Mouse (Mus musculus): ENCODE measurements at regions not wholly inside any gene's neighbourhood (a gene's known extent, or its start where the extent isn't known, plus 50 kb on each side); places are given as distances from the start of the nearest gene placed in this dataset.

DNA sequence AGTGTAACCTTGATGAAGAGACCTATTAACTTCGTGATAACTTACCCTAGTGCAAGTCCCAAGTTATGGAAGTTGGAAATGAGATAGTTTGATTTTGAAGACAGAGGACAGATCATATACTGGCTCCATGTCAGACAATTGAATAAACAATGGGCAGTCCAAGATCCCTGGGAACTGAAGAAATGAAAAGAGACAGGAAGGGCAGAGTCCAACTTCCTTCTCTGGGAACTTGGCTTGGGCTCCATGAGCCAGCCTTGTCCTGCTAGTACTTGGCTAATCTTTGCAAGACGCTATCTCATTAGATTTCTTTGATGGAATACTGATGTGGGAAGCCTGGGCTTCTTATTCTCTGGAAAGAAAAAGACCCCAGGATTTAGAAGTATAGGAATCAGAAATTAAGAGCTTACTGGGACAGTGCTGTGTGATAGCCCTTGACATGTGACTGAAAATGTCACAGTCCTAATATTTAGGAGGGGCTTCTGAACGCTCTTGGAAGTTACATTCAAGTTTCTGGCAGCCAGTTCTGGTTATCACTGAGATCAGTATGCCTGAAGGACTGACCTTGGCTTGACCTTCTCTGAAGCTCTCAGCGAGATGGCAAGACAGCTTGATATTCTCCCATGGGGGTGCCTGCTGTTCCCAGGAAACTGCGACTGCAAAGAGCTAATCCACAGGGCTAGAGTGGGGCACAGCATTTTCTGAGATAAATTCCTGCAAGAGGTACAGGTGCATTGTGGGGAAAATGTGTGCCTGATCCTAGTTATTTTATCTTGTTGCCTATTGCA, 501.9 kb upstream of the Nrp1 start:
- H3K27me3 ChIP-seq: no peaks in the 10 kb centered on the region
- ATAC-seq (ENCODE audit: insufficient number of reproducible peaks, insufficient read depth, low FRiP score, low TSS enrichment, low read depth): no peak
- 39% methylated on average over 5 of the region's 5 CpGs for WGBS

DNA sequence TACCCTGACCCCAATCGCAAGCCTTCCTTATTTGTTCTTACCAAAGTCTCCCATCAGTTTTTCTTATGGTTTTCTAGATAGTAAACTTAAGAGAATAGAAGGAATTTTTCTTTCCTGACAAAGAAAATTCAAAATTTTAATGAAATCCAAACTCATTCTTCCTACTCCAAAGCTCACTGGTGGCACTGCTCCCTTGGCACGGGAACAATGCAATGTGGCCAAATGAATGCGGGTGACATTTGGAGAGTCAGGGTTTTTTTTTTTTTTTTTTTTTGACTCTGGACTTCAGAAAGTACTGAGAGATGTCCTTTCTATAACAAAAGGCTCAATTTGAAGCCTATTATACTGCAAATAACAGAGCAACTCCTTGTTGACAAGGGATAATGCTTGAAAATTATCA, 499.4 kb upstream of the Nrp1 start:
- no peaks in the 10 kb centered on the region for H3K9me3 ChIP-seq
- no peak overlapping the region for H3K4me3 ChIP-seq
- H3K4me1 ChIP-seq: peaks cover 5% of the 10 kb centered on the region
- no peaks in the 10 kb centered on the region for H3K36me3 ChIP-seq
- H3K4me2 ChIP-seq: no peak overlapping the region
- H3K27ac ChIP-seq: no peak overlapping the region
- 81% methylated on average over 3 of the region's 3 CpGs for WGBS
- no peaks in the 10 kb centered on the region for H3K27me3 ChIP-seq
- no peak for ATAC-seq (ENCODE audit: insufficient number of reproducible peaks, insufficient read depth, low FRiP score, low TSS enrichment, low read depth)
- H3K9ac ChIP-seq: no peak overlapping the region

More for the DNA sequence above, 501.9 kb upstream of the Nrp1 start:
- Histone ChIP-seq H3K36me3 (no peaks in the 10 kb centered on the region), H3K9me3 (no peaks in the 10 kb centered on the region), H3K4me1 (peaks cover 5% of the 10 kb centered on the region), H3K4me2 (no peak overlapping the region), H3K27ac (no peak overlapping the region), H3K4me3 (no peak overlapping the region), H3K9ac (no peak overlapping the region)

DNA sequence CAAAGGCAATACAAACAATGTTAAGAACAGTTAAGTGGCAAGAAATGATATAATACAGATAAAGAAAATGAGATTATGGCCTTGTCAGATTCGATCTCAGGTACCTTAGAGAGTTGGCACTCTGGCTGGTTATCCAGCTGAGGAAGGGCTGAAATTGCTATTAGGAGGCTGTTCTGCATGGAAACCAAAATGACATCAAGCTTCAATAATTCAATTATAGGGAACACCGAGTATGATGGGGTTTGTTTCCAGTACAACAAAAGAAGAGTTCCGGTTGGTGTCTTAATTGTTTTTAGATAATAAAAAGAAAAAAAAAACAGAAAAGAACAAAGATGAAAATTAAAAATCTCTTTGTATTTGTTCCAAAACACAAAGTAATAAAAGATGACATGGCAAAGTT, 498.0 kb upstream of the Nrp1 start:
- no peak for ATAC-seq (ENCODE audit: insufficient number of reproducible peaks, insufficient read depth, low FRiP score, low TSS enrichment, low read depth)
- no peak overlapping the region for H3K4me2 ChIP-seq
- H3K27me3 ChIP-seq: no peaks in the 10 kb centered on the region
- no peak overlapping the region for H3K27ac ChIP-seq
- peaks cover 5% of the 10 kb centered on the region for H3K4me1 ChIP-seq
- H3K9ac ChIP-seq: no peak overlapping the region
- H3K4me3 ChIP-seq: no peak overlapping the region
- H3K9me3 ChIP-seq: no peaks in the 10 kb centered on the region
- 75% methylated on average over 3 of the region's 3 CpGs for WGBS
- H3K36me3 ChIP-seq: no peaks in the 10 kb centered on the region

- Histone ChIP-seq H3K27ac (no peak overlapping the region), H3K4me2 (no peak overlapping the region), H3K4me3 (no peak overlapping the region), H3K9ac (no peak overlapping the region), H3K9me3 (no peaks in the 10 kb centered on the region), H3K4me1 (peaks cover 3% of the 10 kb centered on the region), H3K36me3 (no peaks in the 10 kb centered on the region), H3K27me3 (no peaks in the 10 kb centered on the region)
- ATAC-seq (ENCODE audit: insufficient number of reproducible peaks, insufficient read depth, low FRiP score, low TSS enrichment, low read depth): no peak
- 51% methylated on average over 3 of the region's 3 CpGs for WGBS
Observed at GRCm38 (mm10) chr8:127860891-127861290, 497.5 kb upstream of the Nrp1 start.

- H3K4me2 ChIP-seq: no peak overlapping the region
- no peak overlapping the region for H3K27ac ChIP-seq
- no peak overlapping the region for H3K9ac ChIP-seq
- H3K4me3 ChIP-seq: no peak overlapping the region
- no peaks in the 10 kb centered on the region for H3K36me3 ChIP-seq
- ATAC-seq (ENCODE audit: insufficient number of reproducible peaks, insufficient read depth, low FRiP score, low TSS enrichment, low read depth): no peak
- H3K4me1 ChIP-seq: peaks cover 7% of the 10 kb centered on the region
- WGBS: 76% methylated on average over 1 of the region's 1 CpGs
- no peaks in the 10 kb centered on the region for H3K9me3 ChIP-seq
- H3K27me3 ChIP-seq: no peaks in the 10 kb centered on the region
Observed at GRCm38 (mm10) chr8:127884641-127885040, 473.8 kb upstream of the Nrp1 start.

DNA sequence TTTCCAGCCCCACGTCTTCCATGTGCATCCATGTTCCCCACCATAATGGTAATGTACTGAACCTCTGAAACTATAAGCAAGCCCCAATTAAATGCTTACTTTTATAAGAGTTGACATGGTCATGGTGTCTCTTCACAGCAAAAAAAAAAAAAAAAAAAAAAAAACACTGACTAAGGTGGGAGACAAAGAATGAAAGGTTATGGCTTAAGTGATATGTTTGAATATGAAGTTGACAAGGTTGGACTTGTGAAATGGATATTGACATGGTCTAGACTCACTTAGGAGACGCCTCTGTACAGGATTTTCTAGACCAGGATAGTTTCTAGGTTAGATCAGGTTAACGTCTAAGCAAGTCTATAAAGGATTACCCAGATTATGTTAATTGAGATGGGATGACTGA, 473.2 kb upstream of the Nrp1 start:
- 83% methylated on average over 3 of the region's 3 CpGs for WGBS
- no peak overlapping the region for H3K27ac ChIP-seq
- ATAC-seq (ENCODE audit: insufficient number of reproducible peaks, insufficient read depth, low FRiP score, low TSS enrichment, low read depth): no peak
- no peaks in the 10 kb centered on the region for H3K27me3 ChIP-seq
- peaks cover 8% of the 10 kb centered on the region for H3K4me1 ChIP-seq
- H3K4me2 ChIP-seq: no peak overlapping the region
- no peaks in the 10 kb centered on the region for H3K9me3 ChIP-seq
- H3K4me3 ChIP-seq: no peak overlapping the region
- H3K36me3 ChIP-seq: no peaks in the 10 kb centered on the region
- no peak overlapping the region for H3K9ac ChIP-seq

GRCm38 (mm10) chr8:127885831-127886230, 472.6 kb upstream of the Nrp1 start:
- Histone ChIP-seq H3K4me1 (peaks cover 11% of the 10 kb centered on the region), H3K36me3 (no peaks in the 10 kb centered on the region), H3K4me2 (no peak overlapping the region), H3K27me3 (no peaks in the 10 kb centered on the region), H3K27ac (no peak overlapping the region), H3K9me3 (no peaks in the 10 kb centered on the region), H3K9ac (no peak overlapping the region), H3K4me3 (no peak overlapping the region)
- WGBS: 25% methylated on average over 3 of the region's 3 CpGs
- ATAC-seq (ENCODE audit: insufficient number of reproducible peaks, insufficient read depth, low FRiP score, low TSS enrichment, low read depth): no peak

DNA sequence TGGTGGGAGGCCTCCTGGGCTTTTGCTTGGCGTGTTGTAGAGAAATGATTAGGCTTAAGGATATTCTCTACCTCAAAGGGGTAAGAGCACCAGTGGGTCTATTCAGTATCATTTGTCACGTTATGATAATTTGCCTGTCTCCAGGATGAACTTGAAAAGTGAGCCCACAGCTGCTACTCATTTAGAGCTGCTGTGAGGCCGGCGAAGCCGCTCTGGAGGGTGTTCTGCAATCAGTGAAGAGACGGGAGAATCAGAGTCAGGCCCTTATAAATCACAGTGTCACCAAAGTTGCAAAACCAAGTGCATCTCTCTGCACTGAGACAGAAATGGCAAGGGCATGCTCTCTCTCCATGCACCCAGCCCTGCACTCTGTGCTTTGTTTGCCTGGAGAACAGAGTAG, 467.7 kb upstream of the Nrp1 start:
- no peak for ATAC-seq (ENCODE audit: insufficient number of reproducible peaks, insufficient read depth, low FRiP score, low TSS enrichment, low read depth)
- Histone ChIP-seq H3K27me3 (no peaks in the 10 kb centered on the region), H3K4me3 (no peak overlapping the region), H3K4me2 (0 out of 2 replicates have a peak overlapping the region, but pooled peaks have one; percentile 9), H3K9ac (no peak overlapping the region), H3K36me3 (no peaks in the 10 kb centered on the region), H3K27ac (0 out of 2 replicates have a peak overlapping the region, but pooled peaks have one; percentile 44), H3K9me3 (no peaks in the 10 kb centered on the region), H3K4me1 (peaks cover 17% of the 10 kb centered on the region)
- WGBS: 24% methylated on average over 6 of the region's 6 CpGs

GRCm38 (mm10) chr8:127894284-127894683, 464.1 kb upstream of the Nrp1 start:
- H3K27me3 ChIP-seq: no peaks in the 10 kb centered on the region
- H3K4me3 ChIP-seq: no peak overlapping the region
- peaks cover 17% of the 10 kb centered on the region for H3K4me1 ChIP-seq
- no peaks in the 10 kb centered on the region for H3K36me3 ChIP-seq
- no peak overlapping the region for H3K9ac ChIP-seq
- H3K4me2 ChIP-seq: no peak overlapping the region
- H3K27ac ChIP-seq: no peak overlapping the region
- no peak for ATAC-seq (ENCODE audit: insufficient number of reproducible peaks, insufficient read depth, low FRiP score, low TSS enrichment, low read depth)
- H3K9me3 ChIP-seq: no peaks in the 10 kb centered on the region

DNA sequence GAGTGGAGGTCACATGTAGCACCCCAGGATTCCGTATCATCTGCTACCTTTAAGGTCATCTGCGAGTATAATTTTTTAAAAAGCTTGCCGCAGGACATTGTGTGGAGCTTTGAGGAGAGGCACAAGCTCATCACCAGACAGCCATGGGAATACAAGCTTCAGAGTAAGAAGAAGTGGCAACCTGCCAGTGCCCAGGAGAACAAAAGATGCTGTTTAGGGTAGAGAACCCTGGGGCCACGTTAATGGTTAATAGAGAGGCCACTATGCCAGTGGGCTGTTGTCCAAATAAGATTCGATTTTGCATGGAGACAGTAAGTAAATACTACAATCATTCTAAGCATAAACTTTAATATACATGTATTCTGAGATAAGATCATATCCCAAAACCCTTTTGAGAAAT, 450.0 kb upstream of the Nrp1 start:
- Histone ChIP-seq H3K36me3 (no peaks in the 10 kb centered on the region), H3K9ac (no peak overlapping the region), H3K4me2 (no peak overlapping the region), H3K4me3 (no peak overlapping the region), H3K27ac (no peak overlapping the region), H3K27me3 (no peaks in the 10 kb centered on the region), H3K4me1 (no peaks in the 10 kb centered on the region), H3K9me3 (no peaks in the 10 kb centered on the region)
- 80% methylated on average over 5 of the region's 5 CpGs for WGBS
- ATAC-seq (ENCODE audit: insufficient number of reproducible peaks, insufficient read depth, low FRiP score, low TSS enrichment, low read depth): no peak

DNA sequence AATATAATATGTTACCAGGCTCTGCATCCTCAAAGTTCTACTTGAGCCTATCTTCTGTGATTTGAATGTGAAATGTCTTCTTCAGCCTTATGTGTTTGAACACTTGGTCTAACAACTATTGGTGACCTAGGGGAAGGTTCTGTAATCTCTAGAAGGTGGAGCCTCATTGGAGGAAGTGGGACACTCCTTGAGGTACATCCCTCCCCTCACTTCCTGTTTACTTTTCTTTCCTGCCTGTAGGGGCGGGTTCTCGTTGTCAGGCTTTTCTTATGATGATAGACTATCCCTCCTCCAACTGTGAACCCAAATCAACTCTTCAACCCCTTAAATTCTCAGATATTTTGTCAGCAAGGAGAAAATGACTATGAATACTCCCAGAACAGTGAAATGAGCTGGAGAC, 448.8 kb upstream of the Nrp1 start:
- Histone ChIP-seq H3K4me2 (no peak overlapping the region), H3K9ac (no peak overlapping the region), H3K4me3 (no peak overlapping the region), H3K27ac (no peak overlapping the region), H3K36me3 (no peaks in the 10 kb centered on the region), H3K4me1 (no peaks in the 10 kb centered on the region), H3K9me3 (no peaks in the 10 kb centered on the region), H3K27me3 (no peaks in the 10 kb centered on the region)
- no peak for ATAC-seq (ENCODE audit: insufficient number of reproducible peaks, insufficient read depth, low FRiP score, low TSS enrichment, low read depth)
- WGBS: 71% methylated on average over 2 of the region's 2 CpGs

DNA sequence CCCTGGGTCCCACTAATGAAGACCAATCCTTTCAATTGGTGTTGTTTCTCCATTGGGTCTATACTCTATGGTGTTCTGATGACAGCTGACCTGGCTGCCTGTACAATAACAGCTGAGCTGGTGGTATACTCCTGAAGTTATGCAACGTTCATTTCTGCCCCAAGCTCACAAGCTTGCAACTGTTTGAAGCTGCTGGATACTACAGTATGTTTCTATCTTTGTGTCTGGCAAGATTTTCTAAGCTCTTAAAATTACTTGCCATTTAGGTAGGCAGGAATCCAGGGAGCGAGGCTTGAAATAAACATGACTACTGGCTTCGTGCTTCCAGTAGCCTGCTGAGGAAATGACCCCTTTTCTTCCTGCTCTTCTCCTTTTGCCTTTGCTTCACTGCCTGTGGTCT, 444.3 kb upstream of the Nrp1 start:
- Histone ChIP-seq H3K27ac (no peak overlapping the region), H3K27me3 (no peaks in the 10 kb centered on the region), H3K36me3 (no peaks in the 10 kb centered on the region), H3K9me3 (no peaks in the 10 kb centered on the region), H3K4me3 (no peak overlapping the region), H3K4me2 (no peak overlapping the region), H3K4me1 (peaks cover 5% of the 10 kb centered on the region), H3K9ac (no peak overlapping the region)
- 76% methylated on average over 3 of the region's 3 CpGs for WGBS
- no peak for ATAC-seq (ENCODE audit: insufficient number of reproducible peaks, insufficient read depth, low FRiP score, low TSS enrichment, low read depth)
